Mouse (Mus musculus) CH12.LX (cell line): Measurements from ENCODE around the gene Csad. TPM values are rescaled to one million over a fixed set of nuclear protein-coding genes. Genes with fewer than 3 reads are reported as not detected.

Experiments used
- DNase-seq: peaks from one replicate; pipeline ENCODE4 v3.0.0-alpha.2; 2013; ENCODE audit errors: extremely low read depth
- H3K27ac ChIP-seq: 2 replicates; pipeline ENCODE4 v1.5.1; 2012; ENCODE audit warnings: low read depth, mild to moderate bottlenecking, control low read depth, moderate library complexity; ENCODE audit not compliant: insufficient read depth
- H3K27me3 ChIP-seq: replicated peaks from 2 replicates; pipeline ENCODE3; 2012; ENCODE audit warnings: inconsistent platforms
- H3K36me3 ChIP-seq, 2 experiments: replicated peaks in 1 of 2; 2 replicates each; pipeline versions ENCODE3 to v1.6.1; 2012; ENCODE audit warnings: inconsistent platforms in 1 of 2, low read length in 1 of 2, mild to moderate bottlenecking in 1 of 2, mixed read lengths in 1 of 2, moderate library complexity in 1 of 2; ENCODE audit not compliant: control insufficient read depth in 1 of 2, insufficient read depth in 1 of 2
- H3K4me1 ChIP-seq, 2 experiments: 2 replicates each; pipeline ENCODE4 v1.6.1; 2012; ENCODE audit warnings: inconsistent platforms in 1 of 2, moderate library complexity in 1 of 2; ENCODE audit not compliant: insufficient read depth in 2 of 2, control insufficient read depth in 1 of 2
- H3K4me2 ChIP-seq: 2 replicates; pipeline ENCODE4 v1.6.1; 2012; ENCODE audit warnings: low read depth, mild to moderate bottlenecking, control low read depth; ENCODE audit not compliant: poor library complexity, insufficient read depth, severe bottlenecking
- H3K4me3 ChIP-seq, 3 experiments: fragments of 150-350 bp in 1 of 3; sonication (generic) in 1 of 3; replicated peaks in 1 of 3; 2 replicates each; pipeline versions ENCODE3 to v1.5.1; 2011 to 2012; ENCODE audit warnings: low read depth in 2 of 3, low read length in 2 of 3, mild to moderate bottlenecking in 2 of 3, moderate library complexity in 2 of 3, control low read depth in 1 of 3, improper control_type of control experiment in 1 of 3, inconsistent platforms in 1 of 3, mixed read lengths in 1 of 3; ENCODE audit not compliant: poor library complexity in 1 of 3
- H3K79me2 ChIP-seq: replicated peaks from 2 replicates; pipeline ENCODE4 v1.6.1; 2012; ENCODE audit warnings: mild to moderate bottlenecking, moderate library complexity; ENCODE audit not compliant: control insufficient read depth, poor library complexity, insufficient read depth, severe bottlenecking; ENCODE audit errors: extremely low read depth
- H3K9ac ChIP-seq: 2 replicates; pipeline ENCODE4 v1.6.1; 2012; ENCODE audit warnings: low read depth, mild to moderate bottlenecking, control low read depth, moderate library complexity; ENCODE audit not compliant: insufficient read depth
- H3K9me3 ChIP-seq: replicated peaks from 2 replicates; pipeline ENCODE3; 2012; ENCODE audit warnings: low read length, inconsistent platforms, mixed read lengths
- BHLHE40 ChIP-seq: IDR thresholded peaks from 2 replicates; pipeline ENCODE4 v1.6.1; 2011; ENCODE audit warnings: mild to moderate bottlenecking, low read depth, low read length, improper control_type of control experiment
- CHD1 ChIP-seq: IDR thresholded peaks from 2 replicates; pipeline ENCODE4 v1.6.1; 2012; ENCODE audit warnings: low read depth, low read length, improper control_type of control experiment, inconsistent platforms
- EP300 ChIP-seq: IDR thresholded peaks from 2 replicates; pipeline ENCODE4 v1.6.1; 2011; ENCODE audit warnings: low read length, improper control_type of control experiment
- MAZ ChIP-seq: IDR thresholded peaks from 2 replicates; pipeline ENCODE4 v1.6.1; 2012; ENCODE audit warnings: low read depth, mild to moderate bottlenecking, inconsistent platforms, low read length, improper control_type of control experiment, moderate library complexity
- MYC ChIP-seq: IDR thresholded peaks from 2 replicates; pipeline ENCODE4 v1.6.1; 2011; ENCODE audit warnings: low read depth, mild to moderate bottlenecking, improper control_type of control experiment, low read length
- SIN3A ChIP-seq: IDR thresholded peaks from 2 replicates; pipeline ENCODE4 v1.6.1; 2012; ENCODE audit warnings: low read length, improper control_type of control experiment, inconsistent platforms
- TBP ChIP-seq: conservative IDR thresholded peaks from 2 replicates; pipeline ENCODE4 v1.6.1; 2011; ENCODE audit warnings: low read depth, low read length, improper control_type of control experiment
- USF2 ChIP-seq: conservative IDR thresholded peaks from 2 replicates; pipeline ENCODE4 v1.6.1; 2011; ENCODE audit warnings: low read depth, low read length, improper control_type of control experiment
- ZKSCAN1 ChIP-seq: IDR thresholded peaks from 2 replicates; pipeline ENCODE4 v1.6.1; 2012; ENCODE audit warnings: low read depth, inconsistent platforms, low read length, improper control_type of control experiment, borderline replicate concordance
- ZNF384 ChIP-seq: IDR thresholded peaks from 2 replicates; pipeline ENCODE4 v1.6.1; 2012; ENCODE audit warnings: low read depth, low read length, improper control_type of control experiment, inconsistent platforms
- dilution Hi-C: fragments of 300-500 bp; cut with MboI; formaldehyde crosslinking; loops from 2 replicates; pipeline ENCODE4 v1.14.3; 2020; ENCODE audit warnings: low sequenced_read_pairs; ENCODE audit not compliant: extremely low pct_unique_long_range_greater_than_20kb, extremely low pct_ligation_motif_present
- in situ Hi-C: fragments of 300-500 bp; cut with MboI; formaldehyde crosslinking; loops from 3 replicates; pipeline ENCODE4 v1.14.3; 2019; ENCODE audit warnings: low sequenced_read_pairs, low pct_ligation_motif_present, low pct_unique_long_range_greater_than_20kb, mixed read lengths
- polyA plus RNA-seq: library from polyadenylated mRNA; unstranded; fragments of >175 nt; gene quantifications from 2 replicates; pipeline ENCODE4 v1.2.1, GENCODE M21; 2012; ENCODE audit warnings: low read depth; ENCODE audit not compliant: insufficient read length
- total RNA-seq, 2 experiments: library from RNA; depleted of rRNA; stranded (reverse); fragments of 300-350 nt in 1 of 2; fragments of >200 nt in 1 of 2; gene quantifications; 2 replicates each; pipeline ENCODE4 v1.2.3; 2012 to 2014

The Csad gene
- total and polyA plus RNA-seq, 3 experiments: 3.7 to 4.7 (median 3.8) TPM

DNA sequence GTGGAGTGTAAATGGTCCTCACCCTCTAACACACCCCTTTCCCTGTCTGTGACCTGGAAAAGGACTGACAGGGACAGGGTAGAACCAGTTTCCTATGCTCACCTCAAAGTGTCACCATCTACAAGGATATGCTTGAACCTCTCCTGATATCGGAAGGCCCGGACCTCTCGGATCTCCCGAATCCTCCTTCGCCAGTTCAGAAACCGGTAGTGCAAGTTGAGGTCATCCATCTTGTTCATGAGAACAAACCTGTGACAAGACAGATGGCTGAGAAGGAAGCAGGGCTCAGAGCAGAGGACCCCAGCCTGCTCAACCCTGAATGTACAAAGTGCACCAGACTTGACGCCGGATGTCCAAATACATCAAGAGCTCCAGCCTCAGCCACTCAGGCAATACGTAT, 71.2 kb downstream of the Csad start:
- in situ Hi-C loops: no loop called here
- dilution Hi-C loops: no loop called here
- H3K9me3 ChIP-seq: no peaks in the 10 kb centered on the region

More for the DNA sequence above, 71.2 kb downstream of the Csad start:
- peaks cover 16% of the 10 kb centered on the region for H3K79me2 ChIP-seq
- peaks cover 42 to 51% of the 10 kb centered on the region in 2 experiments for H3K36me3 ChIP-seq
- H3K9ac ChIP-seq: no peak overlapping the region
- DNase-seq: no peak
- H3K27me3 ChIP-seq: peaks cover 6% of the 10 kb centered on the region
- H3K4me2 ChIP-seq: no peak overlapping the region
- no peak for TF ChIP-seq BHLHE40
- no peak for TF ChIP-seq EP300
- no peak for TF ChIP-seq SIN3A
- TF ChIP-seq MYC: no peak
- TF ChIP-seq MAZ: no peak
- no peak for TF ChIP-seq USF2
- TF ChIP-seq CHD1: no peak
- no peak for TF ChIP-seq ZKSCAN1
- no peak for TF ChIP-seq TBP
- no peak for TF ChIP-seq ZNF384
- no peak overlapping the region for H3K27ac ChIP-seq
- no peak overlapping the region for H3K4me3 ChIP-seq
- peaks cover 0 to 17% of the 10 kb centered on the region in 2 experiments; a peak in 2 of 4 replicates for H3K4me1 ChIP-seq

Other genes starting within 250 kb of the Csad start
- gene Krt8, start 200.2 kb downstream of the Csad start, total RNA-seq (2012; rRNA removed): not detected in 2 replicates
- gene Krt8, start 200.2 kb downstream of the Csad start, total RNA-seq (2014; rRNA removed): not detected in 2 replicates
- gene Krt8, start 200.2 kb downstream of the Csad start, polyA plus RNA-seq: not detected in 2 replicates
- gene Krt18, start 176.5 kb downstream of the Csad start, total RNA-seq (2012; rRNA removed): 0.13 and 0.21 TPM in 2 replicates
- gene Krt18, start 176.5 kb downstream of the Csad start, total RNA-seq (2014; rRNA removed): not detected in 2 replicates
- not detected in 2 replicates for gene Krt18, start 176.5 kb downstream of the Csad start, polyA plus RNA-seq
- 507 and 555 TPM in 2 replicates for gene Eif4b, start 131.0 kb downstream of the Csad start, total RNA-seq (2012; rRNA removed)
- 492 and 536 TPM in 2 replicates for gene Eif4b, start 131.0 kb downstream of the Csad start, total RNA-seq (2014; rRNA removed)
- gene Eif4b, start 131.0 kb downstream of the Csad start, polyA plus RNA-seq: 652 and 950 TPM in 2 replicates
- 0.08 and 0.13 TPM in 2 replicates for gene Tns2, start 104.3 kb downstream of the Csad start, total RNA-seq (2012; rRNA removed)
- not detected in 2 replicates for gene Tns2, start 104.3 kb downstream of the Csad start, total RNA-seq (2014; rRNA removed)
- 0.34 and 0.49 TPM in 2 replicates for gene Tns2, start 104.3 kb downstream of the Csad start, polyA plus RNA-seq
- gene Spryd3, start 68.5 kb downstream of the Csad start, total RNA-seq (2012; rRNA removed): 21.6 and 24.7 TPM in 2 replicates
- 19.6 and 21.5 TPM in 2 replicates for gene Spryd3, start 68.5 kb downstream of the Csad start, total RNA-seq (2014; rRNA removed)
- gene Spryd3, start 68.5 kb downstream of the Csad start, polyA plus RNA-seq: 25.7 and 33.5 TPM in 2 replicates
- gene Igfbp6, start 60.4 kb downstream of the Csad start, total RNA-seq (2012; rRNA removed): 0.38 TPM in 1 of 2 replicates, not detected in the other
- not detected in 2 replicates for gene Igfbp6, start 60.4 kb downstream of the Csad start, total RNA-seq (2014; rRNA removed)
- not detected in 2 replicates for gene Igfbp6, start 60.4 kb downstream of the Csad start, polyA plus RNA-seq
- 3.7 and 10.4 TPM in 2 replicates for gene Soat2, start 54.2 kb downstream of the Csad start, total RNA-seq (2012; rRNA removed)
- gene Soat2, start 54.2 kb downstream of the Csad start, total RNA-seq (2014; rRNA removed): 0.09 and 0.28 TPM in 2 replicates
- 0.56 and 0.65 TPM in 2 replicates for gene Soat2, start 54.2 kb downstream of the Csad start, polyA plus RNA-seq
- 30.5 and 32.1 TPM in 2 replicates for gene Zfp740, start 1.5 kb downstream of the Csad start, total RNA-seq (2012; rRNA removed)
- gene Zfp740, start 1.5 kb downstream of the Csad start, total RNA-seq (2014; rRNA removed): 46.1 and 51.9 TPM in 2 replicates
- 37.4 and 38.7 TPM in 2 replicates for gene Zfp740, start 1.5 kb downstream of the Csad start, polyA plus RNA-seq
- 10.1 and 17.7 TPM in 2 replicates for gene Itgb7, start 27.2 kb upstream of the Csad start, total RNA-seq (2012; rRNA removed)
- gene Itgb7, start 27.2 kb upstream of the Csad start, total RNA-seq (2014; rRNA removed): 1.8 and 3.7 TPM in 2 replicates
- gene Itgb7, start 27.2 kb upstream of the Csad start, polyA plus RNA-seq: 2.8 and 4.2 TPM in 2 replicates
- 0.64 and 0.76 TPM in 2 replicates for gene Rarg, start 52.8 kb upstream of the Csad start, total RNA-seq (2012; rRNA removed)
- gene Rarg, start 52.8 kb upstream of the Csad start, total RNA-seq (2014; rRNA removed): 0.17 and 0.32 TPM in 2 replicates
- gene Rarg, start 52.8 kb upstream of the Csad start, polyA plus RNA-seq: 0.63 and 0.76 TPM in 2 replicates
- not detected in 2 replicates for gene Gm9918, start 65.8 kb upstream of the Csad start, total RNA-seq (2012; rRNA removed)
- gene Gm9918, start 65.8 kb upstream of the Csad start, total RNA-seq (2014; rRNA removed): not detected in 2 replicates
- gene Gm9918, start 65.8 kb upstream of the Csad start, polyA plus RNA-seq: not detected in 2 replicates
- gene Mfsd5, start 74.7 kb upstream of the Csad start, total RNA-seq (2012; rRNA removed): 31.1 and 37.1 TPM in 2 replicates
- gene Mfsd5, start 74.7 kb upstream of the Csad start, total RNA-seq (2014; rRNA removed): 43.7 and 51.8 TPM in 2 replicates
- gene Mfsd5, start 74.7 kb upstream of the Csad start, polyA plus RNA-seq: 76.2 and 90.6 TPM in 2 replicates
- gene Espl1, start 91.5 kb upstream of the Csad start, total RNA-seq (2012; rRNA removed): 51.0 and 64.6 TPM in 2 replicates
- gene Espl1, start 91.5 kb upstream of the Csad start, total RNA-seq (2014; rRNA removed): 41.0 and 41.3 TPM in 2 replicates
- gene Espl1, start 91.5 kb upstream of the Csad start, polyA plus RNA-seq: 80.7 and 110 TPM in 2 replicates
- 265 and 269 TPM in 2 replicates for gene Pfdn5, start 121.4 kb upstream of the Csad start, total RNA-seq (2012; rRNA removed)
- gene Pfdn5, start 121.4 kb upstream of the Csad start, total RNA-seq (2014; rRNA removed): 296 and 371 TPM in 2 replicates
- 356 and 502 TPM in 2 replicates for gene Pfdn5, start 121.4 kb upstream of the Csad start, polyA plus RNA-seq
- gene Myg1, start 127.0 kb upstream of the Csad start, total RNA-seq (2012; rRNA removed): 105 and 126 TPM in 2 replicates
- 121 and 133 TPM in 2 replicates for gene Myg1, start 127.0 kb upstream of the Csad start, total RNA-seq (2014; rRNA removed)
- 132 and 166 TPM in 2 replicates for gene Myg1, start 127.0 kb upstream of the Csad start, polyA plus RNA-seq
- 95.5 and 98.3 TPM in 2 replicates for gene Aaas, start 146.0 kb upstream of the Csad start, total RNA-seq (2012; rRNA removed)
- gene Aaas, start 146.0 kb upstream of the Csad start, total RNA-seq (2014; rRNA removed): 107 and 126 TPM in 2 replicates
- 241 and 266 TPM in 2 replicates for gene Aaas, start 146.0 kb upstream of the Csad start, polyA plus RNA-seq
- 0.04 TPM in 1 of 2 replicates, not detected in the other for gene Sp7, start 162.5 kb upstream of the Csad start, total RNA-seq (2012; rRNA removed)
- gene Sp7, start 162.5 kb upstream of the Csad start, total RNA-seq (2014; rRNA removed): not detected in 2 replicates
- gene Sp7, start 162.5 kb upstream of the Csad start, polyA plus RNA-seq: not detected in 2 replicates
- gene Sp1, start 201.4 kb upstream of the Csad start, total RNA-seq (2012; rRNA removed): 23.3 and 23.5 TPM in 2 replicates
- gene Sp1, start 201.4 kb upstream of the Csad start, total RNA-seq (2014; rRNA removed): 22.3 and 27.1 TPM in 2 replicates
- 25.6 and 31.8 TPM in 2 replicates for gene Sp1, start 201.4 kb upstream of the Csad start, polyA plus RNA-seq
- not detected in 2 replicates for gene Amhr2, start 240.6 kb upstream of the Csad start, total RNA-seq (2012; rRNA removed)
- gene Amhr2, start 240.6 kb upstream of the Csad start, total RNA-seq (2014; rRNA removed): not detected in 2 replicates
- gene Amhr2, start 240.6 kb upstream of the Csad start, polyA plus RNA-seq: not detected in 2 replicates